Mouse (Mus musculus): ENCODE results near the gene Apbb1. TPM values are rescaled to one million over a fixed set of nuclear protein-coding genes. Genes with fewer than 3 reads are reported as not detected.

Gene Apbb1
- total RNA-seq, 2 experiments from 2014 or later, result 440 to 458 TPM

GRCm38 (mm10) chr7:105516669-105517360, 64.6 kb downstream of the Apbb1 start:
- DNase-seq (ENCODE audit: extremely low spot score in 1 of 2, low spot score in 2 of 2), result no peak
- Histone ChIP-seq H3K4me3 (no peak overlapping the region), H3K27ac (peak overlapping the region; percentile 28; the same call in 1 of the 2 replicates)
- intact Hi-C loops (cut with DNase I), result no loop called here
- TF ChIP-seq CTCF (IDR thresholded peaks at IDR 0.05), result no peak

GRCm38 (mm10) chr7:105515178-105515577, 66.3 kb downstream of the Apbb1 start:
- peak; percentile 63 to 73 for DNase-seq (ENCODE audit: extremely low spot score in 1 of 2, low spot score in 2 of 2)
- peak; percentile 96 for TF ChIP-seq CTCF (IDR thresholded peaks at IDR 0.05)
- peak overlapping the region; percentile 20; the same call in 1 of the 2 replicates for H3K27ac ChIP-seq
- intact Hi-C loops (cut with DNase I), result loop anchor here (1.0 kb wide), 2 partner anchors 38 to 103 kb away; no protein-coding TSS in a partner anchor
- no peak overlapping the region for H3K4me3 ChIP-seq

GRCm38 (mm10) chr7:105514561-105514960, 66.9 kb downstream of the Apbb1 start:
- no peak for TF ChIP-seq CTCF (IDR thresholded peaks at IDR 0.05)
- intact Hi-C loops (cut with DNase I), result no loop called here
- DNase-seq (ENCODE audit: extremely low spot score in 1 of 2, low spot score in 2 of 2), result no peak

GRCm38 (mm10) chr7:105513845-105514291, 67.6 kb downstream of the Apbb1 start:
- intact Hi-C loops (cut with DNase I), result no loop called here
- Histone ChIP-seq H3K4me3 (no peak overlapping the region), H3K27ac (peak overlapping the region; percentile 45; the same call in 1 of the 2 replicates)
- no peak for DNase-seq (ENCODE audit: extremely low spot score in 1 of 2, low spot score in 2 of 2)
- no peak for TF ChIP-seq CTCF (IDR thresholded peaks at IDR 0.05)

More at GRCm38 (mm10) chr7:105514561-105514960, 66.9 kb downstream of the Apbb1 start:
- peak overlapping the region; percentile 45; the same call in 1 of the 2 replicates for H3K27ac ChIP-seq
- no peak overlapping the region for H3K4me3 ChIP-seq

- intact Hi-C loops (cut with DNase I), result no loop called here
- Histone ChIP-seq H3K4me3 (no peak overlapping the region), H3K27ac (peak overlapping the region; percentile 46; the same call in 1 of the 2 replicates)
- no peak for TF ChIP-seq CTCF (IDR thresholded peaks at IDR 0.05)
- DNase-seq (ENCODE audit: extremely low spot score in 1 of 2, low spot score in 2 of 2), result no peak
Measured at GRCm38 (mm10) chr7:105510143-105510542, 71.3 kb downstream of the Apbb1 start.

Other genes starting within 250 kb of the Apbb1 start
- gene Olfr690, start 247.5 kb downstream of the Apbb1 start, total RNA-seq (2021), result 1 to 10 TPM in 1 of 2 experiments, under 1 TPM in 1; 0.93 to 1.2 TPM
- gene Olfr691, start 239.4 kb downstream of the Apbb1 start, total RNA-seq (2021), result 1 to 10 TPM in 1 of 2 experiments, under 1 TPM in 1; 0.96 to 1.3 TPM
- gene Olfr692, start 213.4 kb downstream of the Apbb1 start, total RNA-seq (2021), result not detected
- gene Gm5901, start 206.6 kb downstream of the Apbb1 start, total RNA-seq (2021), result not detected
- gene Fam160a2, start 181.6 kb downstream of the Apbb1 start, total RNA-seq (2021), result 10 to 100 TPM; 74.5 to 80.4 TPM
- 1 to 10 TPM in 1 of 2 experiments, under 1 TPM in 1; 0.98 to 1.1 TPM for gene Cnga4, start 177.1 kb downstream of the Apbb1 start, total RNA-seq (2021)
- gene Cckbr, start 155.9 kb downstream of the Apbb1 start, total RNA-seq (2021), result 10 to 100 TPM; 64.9 to 65.5 TPM
- 10 to 100 TPM; 17.9 to 18.7 TPM for gene Cavin3, start 99.4 kb downstream of the Apbb1 start, total RNA-seq (2021)
- gene Smpd1, start 27.3 kb downstream of the Apbb1 start, total RNA-seq (2021), result 100 to 1,000 TPM in 1 of 2 experiments, 10 to 100 TPM in 1; 96.9 to 107 TPM
- under 1 TPM; 0.30 to 0.68 TPM for gene Hpx, start 18.5 kb upstream of the Apbb1 start, total RNA-seq (2021)
- 100 to 1,000 TPM; 151 to 165 TPM for gene Trim3, start 51.9 kb upstream of the Apbb1 start, total RNA-seq (2021)
- gene Timm10b, start 58.4 kb upstream of the Apbb1 start, total RNA-seq (2021), result 10 to 100 TPM; 67.8 to 76.8 TPM
- gene Arfip2, start 58.8 kb upstream of the Apbb1 start, total RNA-seq (2021), result 100 to 1,000 TPM in 1 of 2 experiments, 10 to 100 TPM in 1; 93.3 to 109 TPM
- gene Gm45799, start 58.9 kb upstream of the Apbb1 start, total RNA-seq (2021), result 10 to 100 TPM; 11.4 to 18.8 TPM
- 1 to 10 TPM; 7.1 to 7.6 TPM for gene Dnhd1, start 69.2 kb upstream of the Apbb1 start, total RNA-seq (2021)
- gene Ilk, start 154.9 kb upstream of the Apbb1 start, total RNA-seq (2021), result 10 to 100 TPM; 67.4 to 73.5 TPM
- gene Rrp8, start 155.7 kb upstream of the Apbb1 start, total RNA-seq (2021), result 10 to 100 TPM; 12.3 to 13.5 TPM
- 100 to 1,000 TPM; 110 to 111 TPM for gene Taf10, start 162.7 kb upstream of the Apbb1 start, total RNA-seq (2021)
- 10 to 100 TPM; 68.2 to 68.4 TPM for gene Tpp1, start 170.6 kb upstream of the Apbb1 start, total RNA-seq (2021)
- gene Dchs1, start 206.0 kb upstream of the Apbb1 start, total RNA-seq (2021), result 10 to 100 TPM; 10.1 to 10.9 TPM
- 100 to 1,000 TPM in 1 of 2 experiments, 10 to 100 TPM in 1; 97.3 to 101 TPM for gene Mrpl17, start 229.4 kb upstream of the Apbb1 start, total RNA-seq (2021)

Measured in left cerebral cortex, adult 2 months (tissue).